Mouse (Mus musculus): ENCODE data around the gene Fxyd6. TPM values are rescaled to one million over a fixed set of nuclear protein-coding genes. Genes with fewer than 3 reads are reported as not detected.

Gene Fxyd6
- polyA plus RNA-seq, 1 experiment from 2014 or later, result 766 TPM

DNA sequence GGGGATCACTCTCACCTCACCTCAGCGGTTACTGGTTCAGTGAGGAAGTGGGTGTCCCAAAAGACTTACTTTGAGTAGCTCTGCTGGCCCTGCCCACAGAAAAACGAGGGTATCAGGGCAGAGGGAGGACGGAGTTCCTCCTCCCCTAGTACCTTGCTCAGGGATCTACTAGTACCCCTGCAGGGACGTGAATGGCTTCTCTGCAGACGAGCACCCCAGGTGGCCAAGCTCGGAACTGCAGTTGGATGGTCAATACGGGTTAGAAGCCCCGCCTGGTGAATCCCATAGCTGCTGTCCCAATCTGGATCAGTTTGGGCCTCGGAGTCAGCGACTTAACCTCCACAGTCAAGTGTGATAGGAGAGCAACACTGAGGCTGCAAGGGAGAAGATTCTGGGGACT lies 42.3 kb downstream of the Fxyd6 start:
- Histone ChIP-seq H3K4me2 (ENCODE audit: low read length) (peak overlapping the region; percentile 49), H3K36me3 (ENCODE audit: control insufficient read depth, insufficient read depth, low read length) (no peaks in the 10 kb centered on the region), H3K27ac (ENCODE audit: low read depth, low read length) (0 out of 2 replicates have a peak overlapping the region, but pooled peaks have one; percentile 41), H3K9me3 (ENCODE audit: control insufficient read depth, low read length) (no peaks in the 10 kb centered on the region), H3K9ac (ENCODE audit: low read depth, low read length) (peak overlapping the region; percentile 48; the same call in 1 of the 2 replicates), H3K4me1 (ENCODE audit: control insufficient read depth, insufficient read depth, low read depth, low read length) (peaks cover 9% of the 10 kb centered on the region), H3K4me3 (ENCODE audit: low read length) (no peak overlapping the region), H3K27me3 (replicated peaks; ENCODE audit: control insufficient read depth, insufficient read depth, low read length) (0 out of 2 replicates have a peak, but pooled peaks cover 2% of the 10 kb centered on the region)
- no peak for ATAC-seq
- 8% methylated on average over 10 of the region's 10 CpGs for whole genome bisulfite sequencing

- no peak for ATAC-seq
- WGBS, result 72% methylated on average over 4 of the region's 4 CpGs
- H3K4me2 ChIP-seq (ENCODE audit: low read length), result no peak overlapping the region
- no peaks in the 10 kb centered on the region for H3K9me3 ChIP-seq (ENCODE audit: control insufficient read depth, low read length)
- no peak overlapping the region for H3K27ac ChIP-seq (ENCODE audit: low read depth, low read length)
- H3K4me3 ChIP-seq (ENCODE audit: low read length), result no peak overlapping the region
- H3K9ac ChIP-seq (ENCODE audit: low read depth, low read length), result no peak overlapping the region
- 0 out of 2 replicates have a peak, but pooled peaks cover 2% of the 10 kb centered on the region for H3K27me3 ChIP-seq (replicated peaks; ENCODE audit: control insufficient read depth, insufficient read depth, low read length)
- peaks cover 7% of the 10 kb centered on the region for H3K4me1 ChIP-seq (ENCODE audit: control insufficient read depth, insufficient read depth, low read depth, low read length)
- no peaks in the 10 kb centered on the region for H3K36me3 ChIP-seq (ENCODE audit: control insufficient read depth, insufficient read depth, low read length)
These were observed 42.9 kb downstream of the Fxyd6 start for GRCm38 (mm10) chr9:45412700-45413477.

- H3K4me3 ChIP-seq (ENCODE audit: low read length), result no peak overlapping the region
- ATAC-seq, result no peak
- no peaks in the 10 kb centered on the region for H3K36me3 ChIP-seq (ENCODE audit: control insufficient read depth, insufficient read depth, low read length)
- H3K4me1 ChIP-seq (ENCODE audit: control insufficient read depth, insufficient read depth, low read depth, low read length), result peaks cover 5% of the 10 kb centered on the region
- H3K4me2 ChIP-seq (ENCODE audit: low read length), result no peak overlapping the region
- H3K27me3 ChIP-seq (replicated peaks; ENCODE audit: control insufficient read depth, insufficient read depth, low read length), result 0 out of 2 replicates have a peak, but pooled peaks cover 2% of the 10 kb centered on the region
- H3K9me3 ChIP-seq (ENCODE audit: control insufficient read depth, low read length), result no peaks in the 10 kb centered on the region
- H3K27ac ChIP-seq (ENCODE audit: low read depth, low read length), result no peak overlapping the region
- H3K9ac ChIP-seq (ENCODE audit: low read depth, low read length), result no peak overlapping the region
- 52% methylated on average over 5 of the region's 5 CpGs for WGBS
These were observed 43.6 kb downstream of the Fxyd6 start for GRCm38 (mm10) chr9:45413478-45414140.

DNA sequence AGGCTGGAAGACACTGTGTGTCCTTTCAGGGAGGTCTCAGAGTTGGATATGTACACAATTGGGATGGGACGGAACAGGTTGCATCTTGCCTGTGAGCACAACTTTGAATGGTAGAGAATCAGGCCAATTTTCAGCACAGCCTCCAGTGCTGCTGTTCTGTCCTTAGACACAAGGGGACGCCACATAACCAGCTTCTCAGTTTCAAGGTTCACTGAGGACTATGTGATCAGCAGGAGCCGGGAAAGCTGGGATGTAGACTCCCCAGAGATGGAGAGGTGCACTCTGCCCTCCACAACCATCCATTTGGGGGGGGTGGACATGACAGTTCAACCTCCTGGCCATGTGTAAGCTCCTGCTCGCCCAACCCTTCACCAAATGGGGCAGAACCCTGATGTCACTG lies 45.9 kb downstream of the Fxyd6 start:
- H3K36me3 ChIP-seq (ENCODE audit: control insufficient read depth, insufficient read depth, low read length), result no peaks in the 10 kb centered on the region
- H3K9me3 ChIP-seq (ENCODE audit: control insufficient read depth, low read length), result no peaks in the 10 kb centered on the region
- H3K4me1 ChIP-seq (ENCODE audit: control insufficient read depth, insufficient read depth, low read depth, low read length), result peaks cover 5% of the 10 kb centered on the region
- no peak overlapping the region for H3K9ac ChIP-seq (ENCODE audit: low read depth, low read length)
- no peak overlapping the region for H3K4me2 ChIP-seq (ENCODE audit: low read length)
- H3K27me3 ChIP-seq (replicated peaks; ENCODE audit: control insufficient read depth, insufficient read depth, low read length), result no peaks in the 10 kb centered on the region
- H3K27ac ChIP-seq (ENCODE audit: low read depth, low read length), result no peak overlapping the region
- 46% methylated on average over 4 of the region's 4 CpGs for WGBS
- no peak overlapping the region for H3K4me3 ChIP-seq (ENCODE audit: low read length)
- no peak for ATAC-seq

DNA sequence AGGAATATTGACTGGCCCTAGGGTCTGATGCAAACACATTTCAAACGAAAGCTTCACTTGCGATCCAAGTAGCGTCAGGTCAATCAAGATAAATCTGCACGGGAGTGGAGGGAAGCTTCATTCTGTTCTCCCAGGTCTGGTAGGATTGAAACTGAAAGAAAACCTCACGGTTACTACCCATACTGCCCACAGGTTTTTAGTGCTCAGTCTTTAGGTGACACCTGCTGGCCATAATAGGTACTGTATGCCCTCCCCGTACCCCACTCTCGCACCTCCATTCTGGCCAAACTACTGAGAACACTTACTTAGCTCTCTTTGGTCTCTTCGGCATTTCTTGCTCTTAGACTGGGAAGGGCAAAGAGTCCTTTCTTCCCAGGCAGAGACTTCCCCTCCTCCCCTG lies 47.3 kb downstream of the Fxyd6 start:
- no peak overlapping the region for H3K9ac ChIP-seq (ENCODE audit: low read depth, low read length)
- peak; percentile 60 for ATAC-seq
- H3K27ac ChIP-seq (ENCODE audit: low read depth, low read length), result no peak overlapping the region
- no peak overlapping the region; the same call in 1 of the 2 replicates for H3K4me2 ChIP-seq (ENCODE audit: low read length)
- no peaks in the 10 kb centered on the region for H3K9me3 ChIP-seq (ENCODE audit: control insufficient read depth, low read length)
- WGBS, result 33% methylated on average over 8 of the region's 8 CpGs
- H3K4me1 ChIP-seq (ENCODE audit: control insufficient read depth, insufficient read depth, low read depth, low read length), result no peaks in the 10 kb centered on the region
- H3K36me3 ChIP-seq (ENCODE audit: control insufficient read depth, insufficient read depth, low read length), result no peaks in the 10 kb centered on the region
- H3K27me3 ChIP-seq (replicated peaks; ENCODE audit: control insufficient read depth, insufficient read depth, low read length), result no peaks in the 10 kb centered on the region
- no peak overlapping the region for H3K4me3 ChIP-seq (ENCODE audit: low read length)

DNA sequence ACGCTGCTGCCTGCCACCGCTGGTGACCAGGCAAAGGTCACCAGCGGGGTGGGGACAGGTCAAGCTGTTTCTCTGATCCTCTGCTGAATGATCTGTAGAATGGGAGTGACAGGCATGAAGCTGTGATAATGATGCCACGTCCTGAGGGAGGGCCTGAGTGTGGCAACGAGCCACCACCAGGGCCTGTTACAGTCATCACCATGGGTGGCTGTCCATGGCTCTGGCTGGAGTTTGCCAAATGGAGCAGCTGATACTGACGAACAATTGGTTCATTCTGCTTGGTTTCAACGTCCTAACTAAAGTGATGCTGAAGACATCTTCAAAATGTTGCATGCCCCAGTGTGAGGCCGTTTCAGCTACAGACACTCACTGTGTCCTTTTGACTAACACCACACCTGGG lies 48.3 kb downstream of the Fxyd6 start:
- H3K36me3 ChIP-seq (ENCODE audit: control insufficient read depth, insufficient read depth, low read length), result no peaks in the 10 kb centered on the region
- no peak overlapping the region for H3K4me2 ChIP-seq (ENCODE audit: low read length)
- H3K9me3 ChIP-seq (ENCODE audit: control insufficient read depth, low read length), result no peaks in the 10 kb centered on the region
- no peak for ATAC-seq
- H3K4me1 ChIP-seq (ENCODE audit: control insufficient read depth, insufficient read depth, low read depth, low read length), result no peaks in the 10 kb centered on the region
- H3K9ac ChIP-seq (ENCODE audit: low read depth, low read length), result no peak overlapping the region
- H3K27ac ChIP-seq (ENCODE audit: low read depth, low read length), result no peak overlapping the region
- H3K4me3 ChIP-seq (ENCODE audit: low read length), result no peak overlapping the region
- WGBS, result 48% methylated on average over 8 of the region's 8 CpGs
- H3K27me3 ChIP-seq (replicated peaks; ENCODE audit: control insufficient read depth, insufficient read depth, low read length), result no peaks in the 10 kb centered on the region

GRCm38 (mm10) chr9:45421209-45421608 lies 51.2 kb downstream of the Fxyd6 start:
- no peak overlapping the region for H3K4me3 ChIP-seq (ENCODE audit: low read length)
- H3K36me3 ChIP-seq (ENCODE audit: control insufficient read depth, insufficient read depth, low read length), result no peaks in the 10 kb centered on the region
- ATAC-seq, result no peak
- H3K27ac ChIP-seq (ENCODE audit: low read depth, low read length), result no peak overlapping the region
- WGBS, result 69% methylated on average over 8 of the region's 8 CpGs
- no peaks in the 10 kb centered on the region for H3K9me3 ChIP-seq (ENCODE audit: control insufficient read depth, low read length)
- H3K9ac ChIP-seq (ENCODE audit: low read depth, low read length), result no peak overlapping the region
- no peaks in the 10 kb centered on the region for H3K4me1 ChIP-seq (ENCODE audit: control insufficient read depth, insufficient read depth, low read depth, low read length)
- H3K4me2 ChIP-seq (ENCODE audit: low read length), result no peak overlapping the region
- no peaks in the 10 kb centered on the region for H3K27me3 ChIP-seq (replicated peaks; ENCODE audit: control insufficient read depth, insufficient read depth, low read length)

DNA sequence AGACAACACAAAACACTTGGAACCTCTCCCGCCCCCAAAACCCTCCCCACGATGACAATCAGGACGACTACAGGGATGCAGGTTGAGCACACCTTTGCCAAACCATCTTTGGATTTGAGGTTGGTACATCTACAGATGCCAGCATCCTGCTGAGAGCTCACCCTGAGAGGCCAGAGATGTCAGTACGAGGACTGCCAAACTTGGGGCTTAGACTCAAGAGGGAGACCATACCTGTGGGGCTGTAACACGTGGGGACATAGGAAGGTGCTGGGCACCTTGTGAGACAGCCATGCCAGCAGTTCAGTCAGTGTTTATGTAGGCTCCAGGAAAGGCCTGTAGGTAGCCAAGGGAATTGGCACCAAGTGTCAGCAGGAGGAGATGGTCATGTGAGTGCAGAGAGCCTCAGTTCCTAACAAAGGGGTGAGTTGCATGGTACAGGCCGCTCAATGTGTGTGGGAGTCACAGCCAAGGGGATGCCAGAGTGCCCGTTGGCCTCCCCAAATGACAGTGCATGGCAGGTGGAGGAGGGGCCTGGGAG lies 52.8 kb downstream of the Fxyd6 start:
- no peak for ATAC-seq
- Histone ChIP-seq H3K9me3 (ENCODE audit: control insufficient read depth, low read length) (no peaks in the 10 kb centered on the region), H3K4me3 (ENCODE audit: low read length) (no peak overlapping the region), H3K27me3 (replicated peaks; ENCODE audit: control insufficient read depth, insufficient read depth, low read length) (no peaks in the 10 kb centered on the region), H3K36me3 (ENCODE audit: control insufficient read depth, insufficient read depth, low read length) (no peaks in the 10 kb centered on the region), H3K27ac (ENCODE audit: low read depth, low read length) (no peak overlapping the region), H3K4me1 (ENCODE audit: control insufficient read depth, insufficient read depth, low read depth, low read length) (no peaks in the 10 kb centered on the region), H3K4me2 (ENCODE audit: low read length) (no peak overlapping the region), H3K9ac (ENCODE audit: low read depth, low read length) (no peak overlapping the region)
- WGBS, result 79% methylated on average over 7 of the region's 7 CpGs

DNA sequence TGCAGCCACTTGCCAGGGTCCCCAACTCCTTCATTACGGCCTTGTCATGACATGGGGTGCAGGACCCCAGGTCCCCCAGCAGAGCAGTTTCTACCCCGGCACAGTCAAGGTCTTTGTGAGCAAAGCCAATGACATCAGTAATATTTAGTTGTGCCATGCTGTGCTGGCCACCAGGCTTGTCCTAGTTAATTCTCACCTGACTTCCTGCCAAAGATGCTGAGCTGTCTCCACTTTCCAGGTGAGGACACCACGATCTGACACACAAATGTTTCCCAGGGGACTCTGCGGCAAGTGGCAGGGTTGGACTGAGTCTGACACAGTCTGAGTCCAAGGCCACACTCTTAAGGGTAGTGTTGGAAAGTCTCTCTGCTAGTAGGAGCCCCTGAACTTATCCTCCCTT lies 56.5 kb downstream of the Fxyd6 start, which contains the start of gene Dscaml1:
Gene Dscaml1 (plus strand): TSS at position 173 of the 400 bp plus-strand sequence.
- H3K4me3 ChIP-seq (ENCODE audit: low read length), result no peak within 1 kb of the TSS

More for the DNA sequence above, 56.5 kb downstream of the Fxyd6 start, which contains the start of gene Dscaml1:
- Histone ChIP-seq H3K9me3 (ENCODE audit: control insufficient read depth, low read length) (no peaks in the 10 kb centered on the region), H3K9ac (ENCODE audit: low read depth, low read length) (no peak within 1 kb of the TSS), H3K27ac (ENCODE audit: low read depth, low read length) (no peak within 1 kb of the TSS), H3K36me3 (ENCODE audit: control insufficient read depth, insufficient read depth, low read length) (no peaks in the 10 kb centered on the region), H3K4me1 (ENCODE audit: control insufficient read depth, insufficient read depth, low read depth, low read length) (peaks cover 4% of the 10 kb centered on the region), H3K4me2 (ENCODE audit: low read length) (no peak within 1 kb of the TSS), H3K27me3 (replicated peaks; ENCODE audit: control insufficient read depth, insufficient read depth, low read length) (peaks cover 12% of the 10 kb centered on the region)
- no peak for ATAC-seq
- 84% methylated on average over 4 of the region's 4 CpGs for WGBS
